Mouse (Mus musculus): ENCODE measurements around the gene Sema3f.
A peak's percentile ranks its signal among the peaks of the same experiment; 100 is the strongest.

The Sema3f gene

GRCm38 (mm10) chr9:107659551-107659950 is 50.7 kb downstream of the Sema3f start:
- no peak for DNase-seq

- no peak for DNase-seq
Measured at GRCm38 (mm10) chr9:107658096-107658495, 52.2 kb downstream of the Sema3f start.

DNA sequence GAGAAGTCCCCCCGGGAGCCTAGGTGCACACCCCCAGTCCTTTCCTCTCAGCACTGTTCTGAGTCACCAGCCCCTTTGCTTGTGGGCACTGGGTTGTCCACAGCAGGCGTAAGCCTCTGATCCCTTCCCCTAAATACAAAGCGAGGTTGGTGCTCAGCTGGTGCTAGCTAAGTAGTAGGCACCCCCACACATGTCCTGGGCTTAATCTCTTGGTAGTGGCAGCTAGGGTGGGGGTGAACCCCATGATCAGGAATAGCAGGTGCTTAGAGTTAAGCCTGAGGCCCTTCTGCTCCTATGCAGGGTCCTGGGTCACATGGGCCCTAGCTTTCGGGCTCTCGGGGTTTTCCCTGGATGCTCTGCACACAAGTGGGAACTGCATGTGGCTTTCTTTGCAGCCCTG is 53.1 kb downstream of the Sema3f start:
- no peak for DNase-seq

GRCm38 (mm10) chr9:107654585-107654984 is 55.7 kb downstream of the Sema3f start:
- DNase-seq, result no peak

DNA sequence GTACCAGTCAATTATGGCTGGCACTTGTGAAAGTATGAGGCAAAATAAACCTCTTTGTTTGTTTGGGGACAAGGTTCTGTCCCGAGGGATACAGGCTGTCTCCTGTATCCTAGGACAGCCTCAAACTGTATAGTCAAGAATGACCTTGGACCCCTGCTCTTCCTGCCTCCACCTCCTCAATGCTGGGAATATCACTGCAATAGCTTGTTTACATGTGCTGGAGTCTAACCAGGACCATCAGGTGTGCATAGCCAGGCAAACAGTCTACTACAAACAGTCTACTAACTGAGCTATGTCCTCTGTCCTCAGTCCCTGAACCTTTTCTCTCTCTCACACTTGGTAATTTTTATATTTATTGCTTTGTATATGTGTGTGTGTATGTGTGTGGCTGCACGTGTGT is 56.8 kb downstream of the Sema3f start:
- no peak for DNase-seq

DNA sequence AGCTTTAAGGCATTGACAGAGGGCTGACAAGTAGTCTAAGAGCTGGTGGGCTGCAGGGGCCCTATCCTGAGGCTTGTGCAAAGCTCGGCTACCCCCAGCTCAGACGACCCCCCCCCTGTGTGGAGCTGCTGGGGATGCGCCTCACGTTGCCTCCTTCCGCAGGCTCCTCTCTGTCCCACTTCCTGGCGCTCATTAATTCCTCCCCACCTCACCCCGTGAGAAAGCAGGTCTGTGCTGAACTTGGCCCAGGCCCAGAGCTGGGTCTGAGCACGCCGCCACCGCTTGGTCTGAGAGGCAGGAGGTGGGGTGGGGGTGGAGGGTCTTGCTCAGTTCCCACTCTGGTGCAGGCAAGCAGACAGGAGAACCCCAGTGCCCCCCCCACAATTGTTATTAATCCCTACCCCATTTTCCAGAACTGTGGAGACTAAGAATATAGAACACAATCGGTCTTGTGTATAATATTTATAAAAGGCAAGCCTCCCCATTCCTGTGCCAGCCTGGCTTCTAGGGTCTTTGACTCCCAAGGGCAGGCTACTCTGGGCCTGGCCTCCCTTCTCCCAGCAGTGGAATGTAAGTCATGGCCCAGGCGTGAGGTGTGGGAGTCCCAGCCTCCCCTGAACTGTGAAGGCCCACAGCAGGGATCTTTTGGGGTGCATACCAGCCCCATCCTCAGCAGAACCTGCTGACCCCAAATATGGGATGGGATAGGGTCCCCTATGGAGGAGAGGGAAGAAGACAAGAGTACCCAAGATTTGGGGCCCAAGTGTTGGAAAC is 59.4 kb downstream of the Sema3f start:
- DNase-seq, result no peak

DNA sequence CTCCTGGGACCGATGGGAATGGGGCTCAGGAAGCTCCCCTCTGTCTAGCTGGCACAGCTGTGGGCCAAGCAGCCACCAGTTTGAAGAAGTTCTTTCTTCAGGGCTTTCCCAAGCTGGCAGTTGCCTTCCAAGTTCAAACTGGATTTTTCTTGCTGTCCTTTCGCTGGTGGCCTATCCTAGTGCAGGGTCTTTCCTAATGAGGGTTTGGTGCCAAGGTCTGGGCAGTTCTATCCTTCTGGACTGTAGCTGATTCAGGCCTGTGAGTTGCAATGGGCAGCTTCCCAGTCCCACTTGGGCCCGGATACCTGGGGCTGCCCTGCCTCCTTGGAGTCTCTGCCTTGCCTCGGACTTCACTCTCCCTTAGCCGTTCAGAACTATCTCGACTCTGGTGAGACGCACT is 60.0 kb downstream of the Sema3f start:
- no peak for DNase-seq

- DNase-seq, result no peak
Measured at GRCm38 (mm10) chr9:107648767-107649166, 61.5 kb downstream of the Sema3f start.

DNA sequence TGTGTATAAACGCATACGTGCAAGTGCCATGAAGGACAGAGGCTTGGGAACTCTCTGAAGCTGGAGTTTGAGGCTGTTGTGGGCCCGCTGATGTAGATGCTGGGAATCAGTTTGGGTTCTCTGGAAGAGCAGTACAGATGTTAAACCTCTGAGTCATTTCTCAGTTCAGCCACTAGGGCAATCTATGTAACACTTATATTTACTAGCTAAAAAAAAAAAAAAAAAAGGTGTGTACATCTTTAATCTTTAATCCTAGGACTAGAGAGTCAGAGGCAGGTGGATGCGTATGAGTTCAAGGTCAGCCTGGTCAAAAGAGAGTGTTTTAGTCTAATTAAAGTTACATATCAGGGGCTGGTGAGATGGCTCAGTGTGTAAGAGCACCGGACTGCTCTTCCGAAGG is 63.3 kb downstream of the Sema3f start:
- no peak for DNase-seq

DNA sequence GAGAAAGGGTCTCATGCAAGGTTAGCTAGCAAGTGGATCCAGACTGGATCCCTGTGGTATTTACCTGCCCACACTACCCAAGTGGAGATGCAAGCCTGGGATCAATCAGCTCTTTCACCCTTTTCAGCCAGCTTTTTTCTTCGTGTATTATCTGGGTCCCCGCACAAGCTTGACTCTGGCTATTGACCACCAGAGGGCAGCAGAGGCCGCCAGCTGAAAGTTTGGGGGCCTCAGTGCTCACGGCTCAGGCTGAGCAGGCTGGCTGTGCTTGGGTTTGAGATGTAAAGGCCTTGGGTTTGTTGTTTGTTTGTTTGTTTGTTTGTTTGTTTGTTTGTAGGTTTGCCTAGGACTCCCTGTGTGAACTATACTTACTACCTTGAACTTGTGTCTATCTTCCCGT is 64.7 kb downstream of the Sema3f start:
- peak; percentile 83 for DNase-seq

DNA sequence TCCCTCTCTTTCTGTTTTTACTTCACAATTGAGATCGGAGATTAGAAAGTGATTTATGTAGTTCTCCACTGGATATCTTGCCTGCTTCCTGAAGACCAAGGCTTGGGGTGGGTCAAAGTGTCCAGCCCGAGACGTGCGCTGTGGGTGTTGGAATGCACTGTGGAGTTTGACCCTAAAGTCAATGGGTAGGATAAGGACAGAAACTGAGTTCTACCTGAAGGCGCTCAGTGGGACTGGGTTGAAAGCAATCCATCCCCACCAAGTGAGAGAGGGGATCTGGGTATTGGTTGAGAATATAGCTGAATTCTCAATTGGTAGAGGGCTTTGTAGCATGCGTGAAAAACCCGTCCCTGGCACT is 65.1 kb downstream of the Sema3f start:
- no peak for DNase-seq

GRCm38 (mm10) chr9:107644495-107645152 is 65.7 kb downstream of the Sema3f start:
- peak; percentile 93 for DNase-seq

GRCm38 (mm10) chr9:107643544-107644214 is 66.6 kb downstream of the Sema3f start:
- no peak for DNase-seq

DNA sequence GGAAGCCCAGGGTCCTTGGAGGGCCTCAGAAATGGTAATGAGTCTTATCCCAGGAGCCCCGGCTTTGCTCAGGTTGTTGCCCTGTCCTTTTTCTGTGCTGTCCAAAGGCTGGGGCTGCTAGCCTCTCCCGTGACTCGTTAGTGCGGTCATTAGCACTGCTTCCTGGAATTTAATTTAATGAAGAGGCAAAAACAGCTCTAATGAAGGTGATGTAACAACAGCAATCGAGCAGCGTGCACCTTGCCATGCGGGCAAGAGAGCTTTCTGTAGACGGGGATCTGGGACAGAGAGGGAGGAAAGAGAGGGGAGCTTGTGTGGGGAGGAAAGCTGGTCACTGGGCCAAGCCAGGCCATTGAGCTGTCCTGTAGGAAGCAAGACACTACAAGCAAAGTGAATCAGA is 68.6 kb downstream of the Sema3f start:
- no peak for DNase-seq

DNA sequence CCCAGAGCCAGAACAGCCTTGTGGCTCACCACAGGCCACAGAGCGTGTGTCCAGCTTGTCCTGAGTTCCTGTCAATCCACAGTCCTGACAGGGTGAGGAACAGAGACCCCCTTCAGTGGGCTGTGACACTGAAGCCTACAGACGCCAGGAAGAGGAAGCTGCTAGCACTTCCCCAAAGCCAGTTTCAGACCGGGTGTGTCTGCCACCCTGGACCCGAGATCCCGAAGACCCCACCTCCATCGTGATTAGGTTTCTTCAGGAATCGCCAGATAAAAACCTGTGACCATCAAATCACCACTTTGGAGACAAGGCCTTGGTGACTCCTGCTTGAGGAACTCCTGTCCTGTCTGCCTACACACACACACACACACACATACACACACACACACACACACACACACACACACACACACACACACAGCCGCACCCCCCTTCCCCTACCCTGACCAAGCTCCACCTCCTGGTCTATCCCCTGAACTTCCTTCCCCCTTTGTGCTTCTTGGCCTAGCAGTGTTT is 70.0 kb downstream of the Sema3f start:
- DNase-seq, result no peak

- DNase-seq, result peak; percentile 33
Measured at GRCm38 (mm10) chr9:107637070-107637469, 73.2 kb downstream of the Sema3f start.

- DNase-seq, result peak; percentile 95
Measured at GRCm38 (mm10) chr9:107635279-107636028, 74.8 kb downstream of the Sema3f start, which contains the start of gene Gnai2. TSS of gene Gnai2 (minus strand) at chr9:107635367.

DNA sequence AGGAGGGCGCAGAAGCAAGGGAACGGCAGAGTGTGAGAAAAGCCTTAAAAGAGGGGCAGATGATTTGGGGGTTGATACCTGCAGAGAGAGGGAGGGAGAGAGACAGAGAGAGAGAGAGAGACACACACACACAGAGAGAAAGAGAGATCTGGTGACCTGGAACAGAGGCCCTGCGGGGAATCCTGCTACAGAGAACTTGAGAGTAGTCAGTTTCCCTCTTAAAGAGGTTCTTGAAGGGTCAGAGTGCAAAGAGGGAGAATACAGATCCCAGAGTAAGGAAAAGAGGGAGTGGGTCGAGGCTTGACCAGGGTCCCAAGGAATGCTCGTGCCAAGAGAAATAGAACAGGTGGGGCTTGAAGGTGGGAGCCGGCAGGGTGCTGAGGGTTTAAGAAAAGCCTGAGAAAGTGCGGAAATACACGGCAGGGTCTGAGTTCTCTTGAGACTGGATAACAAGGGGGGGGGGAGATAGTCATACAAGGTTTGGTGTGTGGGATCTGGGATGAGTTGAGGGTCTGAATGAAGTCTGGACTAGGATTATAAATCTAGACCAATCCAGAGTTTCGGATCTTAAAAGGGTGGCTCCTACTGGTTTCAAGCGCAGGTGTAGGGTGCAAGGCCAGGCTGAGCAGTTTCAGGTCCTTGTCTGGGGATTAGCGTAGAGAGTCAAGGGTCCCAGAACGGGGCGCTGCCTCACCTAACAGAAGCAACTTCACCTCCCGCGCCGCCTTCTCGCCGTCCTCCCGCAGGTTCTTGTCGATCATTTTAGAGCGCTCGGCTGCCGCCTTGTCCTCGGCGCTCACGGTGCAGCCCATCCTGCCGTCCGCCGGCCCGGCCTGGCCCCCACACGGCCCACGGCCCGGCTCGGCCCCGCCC is 75.6 kb downstream of the Sema3f start:
- peak; percentile 52 for DNase-seq

DNA sequence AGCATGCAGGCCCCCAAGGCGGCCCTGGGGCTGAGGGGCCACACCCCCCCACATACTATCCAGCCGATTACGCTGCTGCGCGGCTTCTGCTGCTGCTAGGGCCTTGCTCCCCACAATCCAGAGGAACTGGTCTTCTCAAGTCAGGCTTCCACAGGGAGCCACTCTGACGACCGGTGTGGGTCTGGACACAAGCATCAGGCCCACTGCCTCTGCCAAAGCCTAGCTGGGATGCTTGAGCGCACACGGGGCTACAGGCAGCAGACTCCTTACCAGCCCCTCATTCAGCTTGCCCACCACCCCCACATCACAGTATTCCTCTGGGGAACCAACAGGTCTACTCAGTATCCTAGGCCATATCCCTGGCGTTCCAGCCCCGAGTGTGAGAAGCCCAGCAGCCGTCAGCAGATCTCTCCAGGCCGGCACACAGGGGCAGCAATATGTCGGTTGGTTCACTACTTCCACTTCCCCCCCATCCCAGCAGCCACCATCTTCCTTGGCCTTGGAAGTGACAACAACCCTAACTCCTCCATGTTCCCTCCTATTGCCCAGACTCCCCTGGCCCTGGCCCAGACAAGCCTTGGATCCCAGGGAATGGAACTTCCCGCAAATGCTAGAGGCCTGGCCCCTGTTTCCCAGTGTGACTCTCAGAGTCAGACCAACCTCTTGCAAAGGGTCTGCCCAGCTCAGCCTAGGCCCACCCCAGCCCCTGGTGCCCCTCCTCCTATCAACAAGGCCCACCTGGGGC is 76.4 kb downstream of the Sema3f start:
- DNase-seq, result peak; percentile 68

GRCm38 (mm10) chr9:107633091-107633660 is 77.1 kb downstream of the Sema3f start:
- DNase-seq, result peak; percentile 63

- DNase-seq, result peak; percentile 62
Measured at GRCm38 (mm10) chr9:107632478-107632877, 77.8 kb downstream of the Sema3f start.

All from cerebellum, adult 9-10 months (tissue).